Mouse (Mus musculus) hindbrain, postnatal 0 days (tissue): ENCODE data around the gene Exoc3l4. TPM values are rescaled to one million over a fixed set of nuclear protein-coding genes. Genes with fewer than 3 reads are reported as not detected.

ENCODE experiments used
- ATAC-seq: fragments of 200-750 bp; cut with Nextera tagmentation; 2 replicates; pipeline ENCODE4 v1.8.0; 2017; ENCODE audit warnings: mild to moderate bottlenecking, moderate TSS enrichment, moderate library complexity
- DNase-seq: peaks from one replicate; pipeline ENCODE4 v3.0.0-alpha.2; 2015; ENCODE audit warnings: low spot score
- H3K27ac ChIP-seq: fragments of 300-500 bp; sonication (generic); 2 replicates; pipeline ENCODE4 v1.5.1; 2014; ENCODE audit warnings: mild to moderate bottlenecking
- H3K27me3 ChIP-seq: fragments of 300-500 bp; sonication (generic); 2 replicates; pipeline ENCODE4 v1.6.1; 2014; ENCODE audit warnings: low read length, mixed read lengths; ENCODE audit not compliant: insufficient read depth
- H3K36me3 ChIP-seq: fragments of 300-500 bp; sonication (generic); 2 replicates; pipeline ENCODE4 v1.6.1; 2014; ENCODE audit warnings: low read length, mixed read lengths; ENCODE audit not compliant: insufficient read depth
- H3K4me1 ChIP-seq: fragments of 300-500 bp; sonication (generic); 2 replicates; pipeline ENCODE4 v1.6.1; 2014; ENCODE audit warnings: antibody characterized with exemption, low read length, mixed read lengths; ENCODE audit not compliant: insufficient read depth
- H3K4me2 ChIP-seq: fragments of 300-500 bp; sonication (generic); 2 replicates; pipeline ENCODE4 v1.6.1; 2014; ENCODE audit warnings: low read depth, mild to moderate bottlenecking, low read length, moderate library complexity, mixed read lengths
- H3K4me3 ChIP-seq: fragments of 300-500 bp; sonication (generic); 2 replicates; pipeline ENCODE4 v1.5.1; 2014; ENCODE audit warnings: low read length
- H3K9ac ChIP-seq: fragments of 300-500 bp; sonication (generic); replicated peaks from 2 replicates; pipeline ENCODE4 v1.6.1; 2014; ENCODE audit warnings: mild to moderate bottlenecking, low read length, moderate library complexity, mixed read lengths
- H3K9me3 ChIP-seq: fragments of 300-500 bp; sonication (generic); 2 replicates; pipeline ENCODE4 v1.6.1; 2016; ENCODE audit warnings: low read length, mixed read lengths
- CTCF ChIP-seq: IDR thresholded peaks from 2 replicates; pipeline ENCODE4 v1.5.1; 2016; ENCODE audit warnings: antibody characterized with exemption, control low read depth, low read depth
- WGBS: fragments of 180-500 bp; shearing (Covaris S2); extraction: QIAGEN DNeasy Blood & Tissue Kit; methylation state at CpG from one replicate; pipeline ENCODE4 v1.1.7; 2014; 5-methylcytosine and 5-hydroxymethylcytosine counted together
- polyA plus RNA-seq: library from polyadenylated mRNA; unstranded; fragments of >200 nt; fragmentation: Nextera tagmentation; extraction: Ambion mirVana; gene quantifications from 2 replicates; pipeline ENCODE4 v1.2.1, GENCODE M21; 2015
- total RNA-seq: library from RNA; depleted of rRNA; stranded (reverse); fragments of >200 nt; gene quantifications from 2 replicates; pipeline ENCODE4 v1.2.3, GENCODE M21; 2014

Gene Exoc3l4
- total and polyA plus RNA-seq, 2 experiments from 2014 or later, result 0.99 to 2.3 TPM

- Histone ChIP-seq H3K4me1 (peaks cover 22% of the 10 kb centered on the region), H3K9ac (no peak overlapping the region), H3K36me3 (no peaks in the 10 kb centered on the region), H3K27me3 (peaks cover 15% of the 10 kb centered on the region), H3K27ac (no peak overlapping the region), H3K9me3 (no peaks in the 10 kb centered on the region), H3K4me3 (no peak overlapping the region), H3K4me2 (no peak overlapping the region)
- DNase-seq (no peak), ATAC-seq (no peak)
- TF ChIP-seq CTCF, result no peak
- 61% methylated on average over 5 of the region's 5 CpGs for WGBS
Measured at GRCm38 (mm10) chr12:111432751-111433331, 16.0 kb downstream of the Exoc3l4 start.

DNA sequence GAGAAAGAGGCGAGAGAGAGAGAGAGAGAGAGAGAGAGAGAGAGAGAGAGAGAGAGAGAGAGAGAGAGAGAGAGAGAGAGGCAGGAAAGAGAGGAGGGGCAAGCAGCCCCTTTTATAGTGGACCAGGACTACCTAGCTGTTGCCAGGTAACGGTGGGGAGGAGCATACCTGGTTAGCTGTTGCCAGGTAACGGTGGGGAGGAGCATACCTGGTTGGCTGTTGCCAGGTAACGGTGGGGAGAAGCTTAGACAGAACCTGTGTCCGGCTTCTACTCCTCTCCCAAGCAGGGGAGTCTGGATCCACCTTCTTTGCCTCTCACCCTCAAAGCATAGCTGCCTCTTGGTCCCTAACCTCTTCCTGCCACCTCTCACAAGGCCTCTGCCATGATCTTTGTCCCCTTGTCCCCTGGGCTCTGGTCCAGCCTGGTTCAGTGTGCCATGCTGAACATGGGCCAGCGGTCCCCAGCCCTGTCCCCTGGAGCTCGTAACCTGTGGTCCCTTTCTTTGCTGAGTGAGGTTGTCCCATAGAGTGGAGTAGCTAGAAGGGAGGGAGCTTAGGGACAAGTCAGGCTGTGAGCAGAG is 17.4 kb downstream of the Exoc3l4 start:
- H3K4me3 ChIP-seq, result no peak overlapping the region
- TF ChIP-seq CTCF, result no peak
- no peak overlapping the region; the same call in 1 of the 2 replicates for H3K27ac ChIP-seq
- peaks cover 14% of the 10 kb centered on the region for H3K4me1 ChIP-seq
- no peaks in the 10 kb centered on the region for H3K36me3 ChIP-seq
- peak; percentile 84 for ATAC-seq
- no peaks in the 10 kb centered on the region for H3K9me3 ChIP-seq
- H3K27me3 ChIP-seq, result peaks cover 15% of the 10 kb centered on the region
- H3K4me2 ChIP-seq, result no peak overlapping the region
- 21% methylated on average over 6 of the region's 7 CpGs for WGBS
- DNase-seq, result peak; percentile 81
- H3K9ac ChIP-seq, result no peak overlapping the region

- Histone ChIP-seq H3K9me3 (no peaks in the 10 kb centered on the region), H3K9ac (no peak overlapping the region), H3K36me3 (no peaks in the 10 kb centered on the region), H3K27me3 (peaks cover 11% of the 10 kb centered on the region), H3K4me1 (peaks cover 9% of the 10 kb centered on the region; the same call in 1 of the 2 replicates), H3K4me2 (no peak overlapping the region), H3K27ac (no peak overlapping the region; the same call in 1 of the 2 replicates), H3K4me3 (no peak overlapping the region)
- DNase-seq (no peak), ATAC-seq (0 out of 2 replicates have a peak, but pooled peaks have one; percentile 15)
- no peak for TF ChIP-seq CTCF
- WGBS, result 46% methylated on average over 8 of the region's 8 CpGs
Measured at GRCm38 (mm10) chr12:111434745-111435327, 18.0 kb downstream of the Exoc3l4 start.

- DNase-seq (no peak), ATAC-seq (no peak)
- Histone ChIP-seq H3K27ac (no peak overlapping the region), H3K4me1 (peaks cover 3% of the 10 kb centered on the region; the same call in 1 of the 2 replicates), H3K36me3 (no peaks in the 10 kb centered on the region), H3K4me2 (no peak overlapping the region), H3K27me3 (no peaks in the 10 kb centered on the region; the same call in 1 of the 2 replicates), H3K9me3 (no peaks in the 10 kb centered on the region), H3K9ac (no peak overlapping the region), H3K4me3 (no peak overlapping the region)
- WGBS, result 69% methylated on average over 3 of the region's 3 CpGs
- no peak for TF ChIP-seq CTCF
Measured at GRCm38 (mm10) chr12:111436170-111436569, 19.4 kb downstream of the Exoc3l4 start.

DNA sequence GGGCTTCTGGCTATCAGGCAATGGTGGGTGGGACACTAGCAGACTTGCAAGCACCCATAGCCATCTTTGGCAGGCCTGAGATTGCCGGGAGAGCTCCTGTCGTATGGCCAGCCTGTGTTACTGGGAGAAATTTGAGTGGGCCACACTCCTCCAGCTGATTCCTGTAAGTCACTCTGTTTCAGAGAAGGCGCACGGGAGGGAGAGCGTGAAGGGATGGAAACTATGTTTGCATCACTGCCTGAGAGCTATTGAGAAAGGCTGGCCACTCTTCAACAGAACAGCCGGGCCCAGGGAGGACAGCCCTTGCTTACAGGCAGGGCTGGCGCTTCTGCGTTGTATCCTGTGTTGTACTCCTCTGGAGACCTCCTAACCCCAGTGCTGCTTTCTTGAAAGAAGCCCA is 19.8 kb downstream of the Exoc3l4 start:
- 73% methylated on average over 8 of the region's 8 CpGs for WGBS
- Histone ChIP-seq H3K4me2 (no peak overlapping the region), H3K27me3 (no peaks in the 10 kb centered on the region; the same call in 1 of the 2 replicates), H3K27ac (no peak overlapping the region), H3K36me3 (no peaks in the 10 kb centered on the region), H3K4me3 (no peak overlapping the region), H3K4me1 (peaks cover 3% of the 10 kb centered on the region; the same call in 1 of the 2 replicates), H3K9ac (no peak overlapping the region), H3K9me3 (no peaks in the 10 kb centered on the region)
- TF ChIP-seq CTCF, result no peak
- ATAC-seq (no peak), DNase-seq (no peak)

- ATAC-seq (no peak), DNase-seq (no peak)
- Histone ChIP-seq H3K27me3 (peaks cover 1% of the 10 kb centered on the region; the same call in 1 of the 2 replicates), H3K9ac (no peak overlapping the region), H3K4me3 (no peak overlapping the region), H3K9me3 (no peaks in the 10 kb centered on the region), H3K36me3 (no peaks in the 10 kb centered on the region), H3K4me1 (peaks cover 3% of the 10 kb centered on the region), H3K27ac (no peak overlapping the region), H3K4me2 (no peak overlapping the region)
- no peak for TF ChIP-seq CTCF
- WGBS, result 66% methylated on average over 5 of the region's 5 CpGs
Measured at GRCm38 (mm10) chr12:111437222-111437900, 20.5 kb downstream of the Exoc3l4 start.
